Mouse (Mus musculus): Measurements from ENCODE around the gene Dnah2. TPM values are rescaled to one million over a fixed set of nuclear protein-coding genes. Genes with fewer than 3 reads are reported as not detected.
"Not testable (repeated sequence)": the region's sequence is repeated elsewhere in the genome, so short reads cannot be mapped to it uniquely, and the experiment has no call there.

The Dnah2 gene
- total and polyA plus RNA-seq, 3 experiments, result under 0.01 to 0.03 TPM; not detected in 1

DNA sequence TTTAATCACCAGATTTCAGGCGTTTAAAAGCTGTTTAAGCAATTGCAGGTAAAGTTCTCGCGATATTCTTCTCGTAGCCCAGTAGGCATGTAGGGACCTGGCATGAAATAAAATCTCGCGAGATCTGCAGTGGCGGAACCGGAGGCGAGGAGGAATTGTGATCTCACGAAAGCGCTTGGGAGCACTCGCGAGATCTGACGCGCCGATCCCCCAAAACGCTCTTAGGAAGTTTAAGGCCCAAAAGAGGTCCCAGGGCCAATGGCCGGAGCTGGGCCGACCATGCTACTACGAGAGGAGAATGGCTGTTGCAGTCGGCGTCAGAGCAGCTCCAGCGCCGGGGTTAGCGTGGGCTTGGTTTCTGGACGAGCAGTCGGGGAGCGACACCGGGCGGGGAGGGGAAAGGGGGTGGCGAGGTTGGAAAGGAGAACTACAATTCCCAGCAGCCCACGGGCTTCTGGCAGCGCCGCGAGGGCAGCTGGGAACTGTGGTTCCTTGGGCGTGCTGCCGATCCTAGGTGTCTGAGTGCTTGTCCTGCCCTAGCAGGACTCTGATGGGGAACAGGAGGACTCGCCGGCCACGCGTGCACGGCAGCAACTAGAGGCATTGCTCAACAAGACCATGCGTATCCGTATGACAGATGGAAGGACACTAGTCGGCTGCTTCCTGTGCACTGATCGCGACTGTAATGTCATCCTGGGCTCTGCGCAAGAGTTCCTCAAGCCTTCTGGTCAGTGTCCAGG is 153.1 kb downstream of the Dnah2 start (continued):
- TF ChIP-seq NRF1 (IDR thresholded peaks at IDR 0.05; ENCODE audit: low read depth, low read length) (peak; percentile 47; the same call in 1 of the 2 replicates), HCFC1 (IDR thresholded peaks at IDR 0.05; ENCODE audit: low read depth, low read length) (peak; percentile 95), POLR2A (IDR thresholded peaks at IDR 0.05; ENCODE audit: low read depth, low read length) (peak; percentile 68), ZNF384 (IDR thresholded peaks at IDR 0.05; ENCODE audit: low read depth, low read length) (no peak), E2F4 (IDR thresholded peaks at IDR 0.05; ENCODE audit: insufficient replicate concordance, low read depth, low read length) (no peak), RCOR1 (conservative IDR thresholded peaks at IDR 0.05; ENCODE audit: low read depth, low read length) (no peak), BHLHE40 (IDR thresholded peaks at IDR 0.05; ENCODE audit: low read depth, low read length) (no peak), MXI1 (IDR thresholded peaks at IDR 0.05; ENCODE audit: low read depth, low read length) (peak; percentile 93), ETS1 (conservative IDR thresholded peaks at IDR 0.05; ENCODE audit: low read depth, low read length) (no peak), TBP (conservative IDR thresholded peaks at IDR 0.05; ENCODE audit: low read depth, low read length) (no peak), ZC3H11A (IDR thresholded peaks at IDR 0.05; ENCODE audit: low read depth, low read length) (no peak), TCF12 (IDR thresholded peaks at IDR 0.05; ENCODE audit: low read depth, low read length) (peak; percentile 81), ZMIZ1 (IDR thresholded peaks at IDR 0.05; ENCODE audit: low read depth, low read length) (peak; percentile 79; the same call in 1 of the 2 replicates), IRF4 (IDR thresholded peaks at IDR 0.05; ENCODE audit: low read depth, low read length) (peak; percentile 65), JUND (conservative IDR thresholded peaks at IDR 0.05; ENCODE audit: low read depth, low read length) (no peak), NELFE (IDR thresholded peaks at IDR 0.05; ENCODE audit: low read depth, low read length) (peak; percentile 86), PAX5 (IDR thresholded peaks at IDR 0.05; ENCODE audit: low read length) (no peak), SMC3 (IDR thresholded peaks at IDR 0.05; ENCODE audit: low read depth, low read length) (no peak), SIN3A (IDR thresholded peaks at IDR 0.05; ENCODE audit: low read length) (no peak; the same call in 1 of the 2 replicates)

DNA sequence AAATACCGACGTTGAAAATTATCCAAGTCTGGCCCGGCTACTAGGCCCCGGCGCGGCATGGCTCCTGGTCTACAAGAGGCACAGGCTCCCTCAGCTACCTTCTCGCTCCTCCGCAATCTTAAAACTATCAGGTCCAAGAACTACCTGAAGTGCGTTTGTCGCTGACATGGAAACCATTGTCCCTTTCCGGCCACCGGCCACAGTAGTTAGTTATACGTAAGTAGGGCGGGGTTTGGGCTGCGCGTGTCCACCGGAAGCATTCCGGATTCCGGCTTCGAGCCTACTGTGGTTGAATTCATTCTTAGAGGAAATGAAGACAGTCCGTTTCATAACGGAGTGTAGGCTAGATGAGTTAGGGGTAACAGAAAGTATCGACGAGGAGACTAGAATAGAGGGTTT is 153.7 kb downstream of the Dnah2 start, which contains the start of the genes Naa38 and Cyb5d1:
TSS of gene Naa38 (plus strand) at position 253 of the 399 bp plus-strand sequence.
TSS of gene Cyb5d1 (minus strand) at position 397 of the 399 bp plus-strand sequence.
- peak; percentile 96 for DNase-seq (ENCODE audit: extremely low read depth)
- in situ Hi-C loops (cut with MboI; ENCODE audit: low pct_ligation_motif_present, low pct_unique_long_range_greater_than_20kb, low sequenced_read_pairs), result loop anchor here (5.0 kb wide), 2 partner anchors 37 to 128 kb away; no protein-coding TSS in a partner anchor
- dilution Hi-C loops (cut with MboI; ENCODE audit: extremely low pct_ligation_motif_present, extremely low pct_unique_long_range_greater_than_20kb, low sequenced_read_pairs); H3K9me3 ChIP-seq (replicated peaks; ENCODE audit: low read length); H3K27me3 ChIP-seq (replicated peaks): not testable (repeated sequence)
- Histone ChIP-seq H3K4me1 (ENCODE audit: control insufficient read depth in 1 of 2, insufficient read depth in 2 of 2) (peaks cover 0 to 12% of the 10 kb centered on the region in 2 experiments; a peak in 2 of 4 replicates), H3K4me3 (replicated peaks in 1 of 3; ENCODE audit: low read depth in 2 of 3, low read length in 2 of 3, poor library complexity in 1 of 3) (peak within 1 kb of the TSS; percentile 72 to 96 (median 78)), H3K9ac (ENCODE audit: insufficient read depth, low read depth) (peak within 1 kb of the TSS; percentile 99), H3K36me3 (replicated peaks in 1 of 2; ENCODE audit: control insufficient read depth in 1 of 2, insufficient read depth in 1 of 2, low read length in 1 of 2) (peaks cover 21 to 32% of the 10 kb centered on the region in 2 experiments), H3K79me2 (replicated peaks; ENCODE audit: control insufficient read depth, extremely low read depth, insufficient read depth, poor library complexity, severe bottlenecking) (peaks cover 13% of the 10 kb centered on the region), H3K27ac (ENCODE audit: insufficient read depth, low read depth) (peak within 1 kb of the TSS; percentile 93), H3K4me2 (ENCODE audit: insufficient read depth, low read depth, poor library complexity, severe bottlenecking) (peak within 1 kb of the TSS; percentile 76)
- TF ChIP-seq MXI1 (IDR thresholded peaks at IDR 0.05; ENCODE audit: low read depth, low read length) (peak; percentile 56), MAZ (IDR thresholded peaks at IDR 0.05; ENCODE audit: low read depth, low read length) (peak; percentile 54; the same call in 1 of the 2 replicates), POLR2AphosphoS2 (IDR thresholded peaks at IDR 0.05; ENCODE audit: low read depth, low read length) (peak; percentile 25; the same call in 1 of the 2 replicates), NRF1 (IDR thresholded peaks at IDR 0.05; ENCODE audit: low read depth, low read length) (peak; percentile 67), SIN3A (IDR thresholded peaks at IDR 0.05; ENCODE audit: low read length) (peak; percentile 95), KAT2A (IDR thresholded peaks at IDR 0.05; ENCODE audit: insufficient replicate concordance, low read length) (0 out of 2 replicates have a peak, but pooled peaks have one; percentile 79), TBP (conservative IDR thresholded peaks at IDR 0.05; ENCODE audit: low read depth, low read length) (peak; percentile 42; the same call in 1 of the 2 replicates), TCF12 (IDR thresholded peaks at IDR 0.05; ENCODE audit: low read depth, low read length) (peak; percentile 68), NELFE (IDR thresholded peaks at IDR 0.05; ENCODE audit: low read depth, low read length) (peak; percentile 47; the same call in 1 of the 2 replicates), IRF4 (IDR thresholded peaks at IDR 0.05; ENCODE audit: low read depth, low read length) (peak; percentile 64), MAX (IDR thresholded peaks at IDR 0.05; ENCODE audit: low read length) (peak; percentile 92), MYC (IDR thresholded peaks at IDR 0.05; ENCODE audit: low read depth, low read length) (peak; percentile 74; the same call in 1 of the 2 replicates), MEF2A (IDR thresholded peaks at IDR 0.05; ENCODE audit: borderline replicate concordance, low read depth, low read length) (0 out of 2 replicates have a peak, but pooled peaks have one; percentile 38), GABPA (IDR thresholded peaks at IDR 0.05; ENCODE audit: insufficient replicate concordance, low read depth, low read length) (peak; percentile 13; the same call in 1 of the 2 replicates), ZMIZ1 (IDR thresholded peaks at IDR 0.05; ENCODE audit: low read depth, low read length) (peak; percentile 30; the same call in 1 of the 2 replicates), UBTF (IDR thresholded peaks at IDR 0.05; ENCODE audit: low read depth, low read length) (0 out of 2 replicates have a peak, but pooled peaks have one; percentile 31), POLR2A (IDR thresholded peaks at IDR 0.05; ENCODE audit: low read depth, low read length) (peak; percentile 48; the same call in 1 of the 2 replicates), ELF1 (IDR thresholded peaks at IDR 0.05; ENCODE audit: low read depth, low read length) (peak; percentile 83)
